In genomic region chr9:121242331-121242730, GRCm38 (mm10) we compare ENCODE assay signal across 9 mouse cellular contexts.
"Had no signal": no experiment of that assay in that cellular context is flagged by ENCODE, and none has a peak within 500 bp of the region (broad histone marks: within the 10 kb centered on the region; RNA-seq: fewer than 3 reads in every experiment).

No protein-coding gene starts in this region.

- H3K9ac ChIP-seq: intestine, embryonic 15.5 days; liver, embryonic 13.5 days; liver, postnatal 0 days; lung, embryonic 15.5 days; midbrain, embryonic 13.5 days; stomach, embryonic 15.5 days had no signal

- H3K4me1 ChIP-seq: intestine, embryonic 15.5 days; liver, embryonic 13.5 days; lung, embryonic 15.5 days; midbrain, embryonic 13.5 days; stomach, embryonic 15.5 days had no signal

- H3K4me2 ChIP-seq: intestine, embryonic 15.5 days; liver, embryonic 13.5 days; lung, embryonic 15.5 days; midbrain, embryonic 13.5 days; stomach, embryonic 15.5 days had no signal

- H3K9me3 ChIP-seq: intestine, embryonic 15.5 days; liver, embryonic 13.5 days; lung, embryonic 15.5 days; midbrain, embryonic 13.5 days; stomach, embryonic 15.5 days had no signal

- H3K36me3 ChIP-seq: intestine, embryonic 15.5 days; liver, embryonic 13.5 days; lung, embryonic 15.5 days; midbrain, embryonic 13.5 days; stomach, embryonic 15.5 days had no signal

- H3K4me3 ChIP-seq: intestine, embryonic 15.5 days; liver, embryonic 13.5 days; lung, embryonic 15.5 days; midbrain, embryonic 13.5 days; stomach, embryonic 15.5 days had no signal

- DNase-seq: kidney, adult 18-20 months; layer of hippocampus, adult 9-11 months; thymus, postnatal 25 days had no signal

- H3K27me3 ChIP-seq: intestine, embryonic 15.5 days; midbrain, embryonic 13.5 days; stomach, embryonic 15.5 days had no signal

- H3K27ac ChIP-seq: intestine, embryonic 15.5 days; liver, embryonic 13.5 days; lung, embryonic 15.5 days; midbrain, embryonic 13.5 days; stomach, embryonic 15.5 days had no signal

- ATAC-seq: liver, postnatal 0 days; midbrain, embryonic 13.5 days had no signal
